Mouse (Mus musculus): ENCODE data around the gene Dab2ip. TPM values are rescaled to one million over a fixed set of nuclear protein-coding genes. Genes with fewer than 3 reads are reported as not detected.

Gene Dab2ip
- total and polyA plus RNA-seq, 3 experiments: 4.0 to 9.9 TPM; not detected in 1

- H3K9me3 ChIP-seq (replicated peaks; ENCODE audit: insufficient read depth, low read length): no peaks in the 10 kb centered on the region
- H3K27ac ChIP-seq (ENCODE audit: control insufficient read depth, low read depth, low read length): no peak overlapping the region
- H3K27me3 ChIP-seq (ENCODE audit: control insufficient read depth in 1 of 2, insufficient read depth in 2 of 2, low read length in 2 of 2): 0 out of 4 replicates have a peak, but pooled peaks cover 0 to 2% of the 10 kb centered on the region in 2 experiments
- peak; percentile 43 for DNase-seq (ENCODE audit: low read depth, low spot score)
- H3K4me3 ChIP-seq (ENCODE audit: control insufficient read depth in 1 of 2, insufficient read depth in 1 of 2, low read depth in 2 of 2, low read length in 2 of 2): no peak overlapping the region
- peaks cover 0 to 11% of the 10 kb centered on the region in 2 experiments; a peak in 2 of 4 replicates for H3K4me1 ChIP-seq (ENCODE audit: control insufficient read depth in 1 of 2, insufficient read depth in 2 of 2, low read length in 2 of 2)
- no peak for TF ChIP-seq BHLHE40 (IDR thresholded peaks at IDR 0.05; ENCODE audit: borderline replicate concordance, low read depth, low read length)
- peak; percentile 27 to 30; a peak in 2 of 4 replicates for TF ChIP-seq EP300 (IDR thresholded peaks at IDR 0.05; ENCODE audit: low read depth in 1 of 2, low read length in 2 of 2)
- H3K79me2 ChIP-seq (ENCODE audit: control insufficient read depth, insufficient read depth, low read length, poor library complexity): no peaks in the 10 kb centered on the region
- 0 out of 4 replicates have a peak, but pooled peaks cover 0 to 2% of the 10 kb centered on the region in 2 experiments for H3K36me3 ChIP-seq (ENCODE audit: control insufficient read depth in 1 of 2, insufficient read depth in 2 of 2, low read length in 2 of 2)
- H3K9ac ChIP-seq (ENCODE audit: control insufficient read depth, low read depth, low read length, poor library complexity, severe bottlenecking): no peak overlapping the region
Measured at GRCm38 (mm10) chr2:35679812-35680672, 122.0 kb downstream of the Dab2ip start.

GRCm38 (mm10) chr2:35680833-35681232, 122.8 kb downstream of the Dab2ip start:
- DNase-seq (ENCODE audit: low read depth, low spot score): no peak
- Histone ChIP-seq H3K27me3 (ENCODE audit: control insufficient read depth in 1 of 2, insufficient read depth in 2 of 2, low read length in 2 of 2) (0 out of 4 replicates have a peak, but pooled peaks cover 0 to 1% of the 10 kb centered on the region in 2 experiments), H3K36me3 (ENCODE audit: control insufficient read depth in 1 of 2, insufficient read depth in 2 of 2, low read length in 2 of 2) (0 out of 4 replicates have a peak, but pooled peaks cover 0 to 2% of the 10 kb centered on the region in 2 experiments), H3K79me2 (ENCODE audit: control insufficient read depth, insufficient read depth, low read length, poor library complexity) (no peaks in the 10 kb centered on the region), H3K9ac (ENCODE audit: control insufficient read depth, low read depth, low read length, poor library complexity, severe bottlenecking) (peak overlapping the region; percentile 5; the same call in 1 of the 2 replicates), H3K27ac (ENCODE audit: control insufficient read depth, low read depth, low read length) (no peak overlapping the region), H3K9me3 (replicated peaks; ENCODE audit: insufficient read depth, low read length) (no peaks in the 10 kb centered on the region), H3K4me3 (ENCODE audit: control insufficient read depth in 1 of 2, insufficient read depth in 1 of 2, low read depth in 2 of 2, low read length in 2 of 2) (no peak overlapping the region), H3K4me1 (ENCODE audit: control insufficient read depth in 1 of 2, insufficient read depth in 2 of 2, low read length in 2 of 2) (peaks cover 0 to 11% of the 10 kb centered on the region in 2 experiments; a peak in 2 of 4 replicates)
- TF ChIP-seq POLR2A (IDR thresholded peaks at IDR 0.05; ENCODE audit: control insufficient read depth in 1 of 2, insufficient read depth in 1 of 2, low read depth in 1 of 2, low read length in 2 of 2, poor library complexity in 1 of 2) (no peak), ETS1 (IDR thresholded peaks at IDR 0.05; ENCODE audit: low read depth, low read length) (no peak), CTCF (IDR thresholded peaks at IDR 0.05 in 2 of 3, conservative IDR thresholded peaks at IDR 0.05 in 1 of 3; ENCODE audit: control insufficient read depth in 1 of 3, insufficient read depth in 1 of 3, low read depth in 2 of 3, low read length in 3 of 3, poor library complexity in 1 of 3, severe bottlenecking in 1 of 3) (no peak), JUND (IDR thresholded peaks at IDR 0.05; ENCODE audit: low read depth, low read length) (no peak), POLR2AphosphoS5 (IDR thresholded peaks at IDR 0.05; ENCODE audit: borderline replicate concordance, low read depth, low read length) (no peak), RAD21 (IDR thresholded peaks at IDR 0.05; ENCODE audit: low read depth, low read length) (no peak), MXI1 (IDR thresholded peaks at IDR 0.05; ENCODE audit: low read depth, low read length) (no peak), GABPA (IDR thresholded peaks at IDR 0.05; ENCODE audit: low read depth, low read length) (no peak), ZKSCAN1 (IDR thresholded peaks at IDR 0.05; ENCODE audit: low read depth, low read length) (no peak), ZC3H11A (IDR thresholded peaks at IDR 0.05; ENCODE audit: low read depth, low read length) (no peak)
